Mouse (Mus musculus) MEL (cell line): ENCODE data around the gene Gria3. TPM values are rescaled to one million over a fixed set of nuclear protein-coding genes. Genes with fewer than 3 reads are reported as not detected.
A peak's percentile ranks its signal among the peaks of the same experiment; 100 is the strongest.

Source experiments
- DNase-seq: peaks from one replicate; pipeline ENCODE4 v3.0.0; 2011; ENCODE audit warnings: low read depth, low spot score
- H3K27ac ChIP-seq: 2 replicates; pipeline ENCODE4 v1.5.1; 2012; ENCODE audit warnings: low read depth, mild to moderate bottlenecking, control low read depth, low read length, moderate library complexity; ENCODE audit not compliant: control insufficient read depth
- H3K27me3 ChIP-seq, 2 experiments: fragments of 150-350 bp in 1 of 2; sonication (generic) in 1 of 2; 2 replicates each; pipeline ENCODE4 v1.6.1; 2012; ENCODE audit warnings: low read length in 2 of 2, mild to moderate bottlenecking in 2 of 2, improper control_type of control experiment in 1 of 2, moderate library complexity in 1 of 2; ENCODE audit not compliant: insufficient read depth in 2 of 2, control insufficient read depth in 1 of 2
- H3K36me3 ChIP-seq, 2 experiments: 2 replicates each; pipeline ENCODE4 v1.6.1; 2012 to 2014; ENCODE audit warnings: low read length in 2 of 2, improper control_type of control experiment in 1 of 2, inconsistent platforms in 1 of 2, mild to moderate bottlenecking in 1 of 2; ENCODE audit not compliant: insufficient read depth in 2 of 2, control insufficient read depth in 1 of 2
- H3K4me1 ChIP-seq, 2 experiments: fragments of 150-350 bp in 1 of 2; sonication (generic) in 1 of 2; 2 replicates each; pipeline ENCODE4 v1.6.1; 2012; ENCODE audit warnings: low read length in 2 of 2, improper control_type of control experiment in 1 of 2, mild to moderate bottlenecking in 1 of 2; ENCODE audit not compliant: insufficient read depth in 2 of 2, control insufficient read depth in 1 of 2
- H3K4me3 ChIP-seq, 2 experiments: fragments of 150-350 bp in 1 of 2; sonication (generic) in 1 of 2; 2 replicates each; pipeline ENCODE4 v1.5.1; 2012; ENCODE audit warnings: low read depth in 2 of 2, low read length in 2 of 2, mild to moderate bottlenecking in 2 of 2, moderate library complexity in 2 of 2, control low read depth in 1 of 2, improper control_type of control experiment in 1 of 2; ENCODE audit not compliant: control insufficient read depth in 1 of 2, insufficient read depth in 1 of 2
- H3K79me2 ChIP-seq: 2 replicates; pipeline ENCODE4 v1.6.1; 2012; ENCODE audit warnings: mild to moderate bottlenecking, low read length, moderate library complexity; ENCODE audit not compliant: control insufficient read depth, poor library complexity, insufficient read depth
- H3K9ac ChIP-seq: 2 replicates; pipeline ENCODE4 v1.6.1; 2012; ENCODE audit warnings: low read depth, mild to moderate bottlenecking, control low read depth, low read length, moderate library complexity; ENCODE audit not compliant: control insufficient read depth, poor library complexity, severe bottlenecking
- H3K9me3 ChIP-seq: fragments of 150-350 bp; sonication (generic); replicated peaks from 2 replicates; pipeline ENCODE4 v1.6.1; 2012; ENCODE audit warnings: mild to moderate bottlenecking, low read length, improper control_type of control experiment, moderate library complexity; ENCODE audit not compliant: insufficient read depth
- BHLHE40 ChIP-seq: IDR thresholded peaks from 2 replicates; pipeline ENCODE4 v1.6.1; 2012; ENCODE audit warnings: low read depth, mild to moderate bottlenecking, inconsistent platforms, low read length, improper control_type of control experiment, borderline replicate concordance
- CHD1 ChIP-seq: IDR thresholded peaks from 2 replicates; pipeline ENCODE4 v1.6.1; 2012; ENCODE audit warnings: low read depth, mild to moderate bottlenecking, inconsistent platforms, low read length, improper control_type of control experiment
- CHD2 ChIP-seq: IDR thresholded peaks from 2 replicates; pipeline ENCODE4 v1.6.1; 2011; ENCODE audit warnings: low read length, improper control_type of control experiment
- CTCF ChIP-seq, 3 experiments: IDR thresholded peaks in 2 of 3; conservative IDR thresholded peaks in 1 of 3; 2 replicates each; pipeline ENCODE4 v1.5.1; 2011 to 2012; ENCODE audit warnings: low read length in 3 of 3, low read depth in 2 of 3, mild to moderate bottlenecking in 2 of 3, improper control_type of control experiment in 1 of 3, inconsistent platforms in 1 of 3, mixed read lengths in 1 of 3, moderate library complexity in 1 of 3; ENCODE audit not compliant: control insufficient read depth in 1 of 3, insufficient read depth in 1 of 3, poor library complexity in 1 of 3, severe bottlenecking in 1 of 3
- ELF1 ChIP-seq: IDR thresholded peaks from 2 replicates; pipeline ENCODE4 v1.6.1; 2014; ENCODE audit warnings: low read depth, mild to moderate bottlenecking, inconsistent platforms, low read length, improper control_type of control experiment, moderate library complexity
- EP300 ChIP-seq, 2 experiments: IDR thresholded peaks; 2 replicates each; pipeline ENCODE4 v1.6.1; 2011; ENCODE audit warnings: improper control_type of control experiment in 2 of 2, low read length in 2 of 2, low read depth in 1 of 2, mild to moderate bottlenecking in 1 of 2
- ETS1 ChIP-seq: IDR thresholded peaks from 2 replicates; pipeline ENCODE4 v1.6.1; 2012; ENCODE audit warnings: low read depth, mild to moderate bottlenecking, inconsistent platforms, low read length, improper control_type of control experiment, moderate library complexity
- GATA1 ChIP-seq: IDR thresholded peaks from 2 replicates; pipeline ENCODE4 v1.6.1; 2011; ENCODE audit warnings: low read depth, low read length, improper control_type of control experiment
- JUND ChIP-seq: IDR thresholded peaks from 2 replicates; pipeline ENCODE4 v1.6.1; 2011; ENCODE audit warnings: low read depth, mild to moderate bottlenecking, improper control_type of control experiment, low read length
- KAT2A ChIP-seq: conservative IDR thresholded peaks from 2 replicates; pipeline ENCODE4 v1.6.1; 2012; ENCODE audit warnings: low read depth, low read length, improper control_type of control experiment, inconsistent platforms
- MAFK ChIP-seq: IDR thresholded peaks from 2 replicates; pipeline ENCODE4 v1.6.1; 2011; ENCODE audit warnings: low read depth, mild to moderate bottlenecking, low read length, improper control_type of control experiment, borderline replicate concordance
- MAX ChIP-seq: IDR thresholded peaks from 2 replicates; pipeline ENCODE4 v1.6.1; 2011; ENCODE audit warnings: low read length, improper control_type of control experiment
- MEF2A ChIP-seq: IDR thresholded peaks from 2 replicates; pipeline ENCODE4 v1.6.1; 2014; ENCODE audit warnings: low read depth, mild to moderate bottlenecking, inconsistent platforms, low read length, improper control_type of control experiment; ENCODE audit not compliant: poor library complexity, insufficient replicate concordance, severe bottlenecking; ENCODE audit errors: extremely low read depth
- MXI1 ChIP-seq: IDR thresholded peaks from 2 replicates; pipeline ENCODE4 v1.6.1; 2011; ENCODE audit warnings: mild to moderate bottlenecking, low read depth, low read length, improper control_type of control experiment
- MYB ChIP-seq: IDR thresholded peaks from 2 replicates; pipeline ENCODE4 v1.6.1; 2011; ENCODE audit warnings: mild to moderate bottlenecking, low read depth, low read length, improper control_type of control experiment
- MYC ChIP-seq: IDR thresholded peaks from 2 replicates; pipeline ENCODE4 v1.6.1; 2011; ENCODE audit warnings: low read depth, mild to moderate bottlenecking, low read length, improper control_type of control experiment, moderate library complexity
- NRF1 ChIP-seq: IDR thresholded peaks from 2 replicates; pipeline ENCODE4 v1.6.1; 2014; ENCODE audit warnings: low read depth, mild to moderate bottlenecking, inconsistent platforms, low read length, improper control_type of control experiment, moderate library complexity; ENCODE audit not compliant: poor library complexity, insufficient read depth, severe bottlenecking
- POLR2AphosphoS5 ChIP-seq: IDR thresholded peaks from 2 replicates; pipeline ENCODE4 v1.6.1; 2012; ENCODE audit warnings: low read depth, borderline replicate concordance, mild to moderate bottlenecking, inconsistent platforms, low read length, moderate library complexity, mixed read lengths
- RCOR1 ChIP-seq: IDR thresholded peaks from 2 replicates; pipeline ENCODE4 v1.6.1; 2012; ENCODE audit warnings: low read depth, mild to moderate bottlenecking, inconsistent platforms, low read length, improper control_type of control experiment
- SIN3A ChIP-seq: IDR thresholded peaks from 2 replicates; pipeline ENCODE4 v1.6.1; 2012; ENCODE audit warnings: low read length, improper control_type of control experiment, inconsistent platforms
- TAL1 ChIP-seq: IDR thresholded peaks from 2 replicates; pipeline ENCODE4 v1.6.1; 2012; ENCODE audit warnings: mild to moderate bottlenecking, inconsistent platforms, low read length, moderate library complexity, mixed read lengths
- TCF12 ChIP-seq: IDR thresholded peaks from 2 replicates; pipeline ENCODE4 v1.6.1; 2014; ENCODE audit warnings: low read depth, mild to moderate bottlenecking, inconsistent platforms, low read length, improper control_type of control experiment, moderate library complexity
- UBTF ChIP-seq: IDR thresholded peaks from 2 replicates; pipeline ENCODE4 v1.6.1; 2012; ENCODE audit warnings: low read depth, mild to moderate bottlenecking, inconsistent platforms, low read length, improper control_type of control experiment, moderate library complexity, borderline replicate concordance; ENCODE audit not compliant: insufficient read depth
- ZKSCAN1 ChIP-seq: IDR thresholded peaks from 2 replicates; pipeline ENCODE4 v1.6.1; 2012; ENCODE audit warnings: low read depth, mild to moderate bottlenecking, inconsistent platforms, low read length, improper control_type of control experiment, moderate library complexity
- ZMIZ1 ChIP-seq: IDR thresholded peaks from 2 replicates; pipeline ENCODE4 v1.6.1; 2012; ENCODE audit warnings: low read depth, mild to moderate bottlenecking, inconsistent platforms, low read length, improper control_type of control experiment, moderate library complexity
- ZNF384 ChIP-seq: IDR thresholded peaks from 2 replicates; pipeline ENCODE4 v1.6.1; 2012; ENCODE audit warnings: low read depth, mild to moderate bottlenecking, inconsistent platforms, low read length, improper control_type of control experiment
- polyA plus RNA-seq, 2 experiments: library from polyadenylated mRNA; stranded (reverse) in 1 of 2; unstranded in 1 of 2; fragments of >175 nt in 1 of 2; fragments of >200 nt in 1 of 2; gene quantifications; 2 replicates each; pipeline versions ENCODE4 v1.2.1 to v1.2.4; 2012; ENCODE audit warnings: low replicate concordance in 2 of 2, low read depth in 1 of 2; ENCODE audit not compliant: insufficient read length in 2 of 2, insufficient read depth in 1 of 2, missing spikeins in 1 of 2
- total RNA-seq: library from RNA; depleted of rRNA; stranded (reverse); fragments of 300-350 nt; gene quantifications from 2 replicates; pipeline ENCODE4 v1.2.3, GENCODE M21; 2012

Gria3 gene
- total and polyA plus RNA-seq, 3 experiments, result not detected

GRCm38 (mm10) chrX:41389079-41389478 lies 11.6 kb upstream of the Gria3 start:
- Histone ChIP-seq H3K36me3 (peaks cover 0 to 8% of the 10 kb centered on the region in 2 experiments; a peak in 2 of 4 replicates), H3K4me3 (no peak overlapping the region), H3K27me3 (no peaks in the 10 kb centered on the region), H3K27ac (peak overlapping the region; percentile 26; the same call in 1 of the 2 replicates), H3K9me3 (no peaks in the 10 kb centered on the region), H3K9ac (no peak overlapping the region), H3K79me2 (no peaks in the 10 kb centered on the region), H3K4me1 (peaks cover 0 to 10% of the 10 kb centered on the region in 2 experiments; a peak in 3 of 4 replicates)
- peak; percentile 74 for DNase-seq
- TF ChIP-seq UBTF (no peak), ETS1 (peak; percentile 55; the same call in 1 of the 2 replicates), EP300 (IDR thresholded peaks at IDR 0.05; ENCODE audit: low read depth in 1 of 2, low read length in 2 of 2) (peak; percentile 72 to 73), CHD2 (no peak), MAFK (no peak; the same call in 1 of the 2 replicates), POLR2AphosphoS5 (no peak), ELF1 (no peak), ZNF384 (no peak), BHLHE40 (no peak), TCF12 (0 out of 2 replicates have a peak, but pooled peaks have one; percentile 25), KAT2A (no peak), MYC (no peak), CTCF (IDR thresholded peaks at IDR 0.05 in 2 of 3, conservative IDR thresholded peaks at IDR 0.05 in 1 of 3; ENCODE audit: control insufficient read depth in 1 of 3, insufficient read depth in 1 of 3, low read depth in 2 of 3, low read length in 3 of 3, poor library complexity in 1 of 3, severe bottlenecking in 1 of 3) (no peak), JUND (no peak), TAL1 (peak; percentile 26; the same call in 1 of the 2 replicates), ZMIZ1 (no peak), NRF1 (no peak), SIN3A (no peak), GATA1 (peak; percentile 55), RCOR1 (0 out of 2 replicates have a peak, but pooled peaks have one; percentile 17), MXI1 (no peak), MAX (no peak), ZKSCAN1 (no peak), MEF2A (no peak), MYB (peak; percentile 63), CHD1 (no peak)
